Mouse (Mus musculus): ENCODE measurements around the gene Tnfrsf4.

- TF ChIP-seq POLR2A (IDR thresholded peaks at IDR 0.05; ENCODE audit: borderline replicate concordance, extremely low read depth, insufficient read depth, insufficient read length, poor library complexity, severe bottlenecking) = no peak
- TF ChIP-seq CTCF (IDR thresholded peaks at IDR 0.05; ENCODE audit: borderline replicate concordance, extremely low read depth, insufficient read depth, insufficient read length) = no peak
Observed at GRCm38 (mm10) chr4:156032856-156033255, 19.2 kb downstream of the Tnfrsf4 start.
